Mouse (Mus musculus) forebrain, embryonic 12.5 days (tissue): ENCODE data around the gene Rapgef1. TPM values are rescaled to one million over a fixed set of nuclear protein-coding genes. Genes with fewer than 3 reads are reported as not detected.
"Not testable (repeated sequence)": the region's sequence is repeated elsewhere in the genome, so short reads cannot be mapped to it uniquely, and the experiment has no call there.

Experiments
- ATAC-seq: fragments of 200-750 bp; cut with Nextera tagmentation; 2 replicates; pipeline ENCODE4 v1.8.0; 2017; ENCODE audit warnings: moderate TSS enrichment; ENCODE audit not compliant: low FRiP score
- H3K27ac ChIP-seq: fragments of 300-500 bp; sonication (generic); 2 replicates; pipeline ENCODE4 v1.5.1; 2016; ENCODE audit warnings: mild to moderate bottlenecking
- H3K27me3 ChIP-seq: fragments of 300-500 bp; sonication (generic); 2 replicates; pipeline ENCODE4 v1.6.1; 2016; ENCODE audit warnings: mild to moderate bottlenecking
- H3K36me3 ChIP-seq: fragments of 300-500 bp; sonication (generic); replicated peaks from 2 replicates; pipeline ENCODE4 v1.6.1; 2016; ENCODE audit warnings: mild to moderate bottlenecking
- H3K4me1 ChIP-seq: fragments of 300-500 bp; sonication (generic); 2 replicates; pipeline ENCODE4 v1.6.1; 2016
- H3K4me2 ChIP-seq: fragments of 300-500 bp; sonication (generic); 2 replicates; pipeline ENCODE4 v1.6.1; 2016; ENCODE audit warnings: mild to moderate bottlenecking, moderate library complexity
- H3K4me3 ChIP-seq: fragments of 300-500 bp; sonication (generic); replicated peaks from 2 replicates; pipeline ENCODE4 v1.5.1; 2016; ENCODE audit warnings: mild to moderate bottlenecking
- H3K9ac ChIP-seq: fragments of 300-500 bp; sonication (generic); 2 replicates; pipeline ENCODE4 v1.6.1; 2016; ENCODE audit warnings: mild to moderate bottlenecking
- H3K9me3 ChIP-seq: fragments of 300-500 bp; sonication (generic); 2 replicates; pipeline ENCODE4 v1.6.1; 2016
- WGBS: fragments of 180-500 bp; shearing (Covaris S2); methylation state at CpG from one replicate; pipeline ENCODE4 v1.1.7; 2016; 5-methylcytosine and 5-hydroxymethylcytosine counted together
- polyA plus RNA-seq: library from polyadenylated mRNA; unstranded; fragments of >200 nt; fragmentation: Nextera tagmentation; extraction: Ambion mirVana; gene quantifications from 2 replicates; pipeline ENCODE4 v1.2.1, GENCODE M21; 2016

Rapgef1 gene
- polyA plus RNA-seq, 1 experiment from 2014 or later: 24.0 TPM

- Histone ChIP-seq H3K4me2 (no peak overlapping the region), H3K4me1 (no peaks in the 10 kb centered on the region), H3K27ac (no peak overlapping the region), H3K9ac (no peak overlapping the region), H3K4me3 (no peak overlapping the region), H3K27me3 (no peaks in the 10 kb centered on the region), H3K36me3 (peaks cover 93% of the 10 kb centered on the region), H3K9me3 (no peaks in the 10 kb centered on the region)
- ATAC-seq: no peak
- 92% methylated on average over 9 of the region's 9 CpGs for WGBS
Observed at GRCm38 (mm10) chr2:29703104-29704081, 83.9 kb downstream of the Rapgef1 start.

- Histone ChIP-seq H3K9me3 (no peaks in the 10 kb centered on the region), H3K27ac (no peak overlapping the region), H3K4me2 (no peak overlapping the region), H3K4me3 (no peak overlapping the region), H3K27me3 (no peaks in the 10 kb centered on the region), H3K4me1 (no peaks in the 10 kb centered on the region), H3K9ac (no peak overlapping the region), H3K36me3 (peaks cover 87% of the 10 kb centered on the region)
- no peak for ATAC-seq
- 87% methylated on average over 3 of the region's 3 CpGs for WGBS
Observed at GRCm38 (mm10) chr2:29705493-29705892, 86.0 kb downstream of the Rapgef1 start.

GRCm38 (mm10) chr2:29706726-29707620 is 87.5 kb downstream of the Rapgef1 start:
- Histone ChIP-seq H3K4me1 (no peaks in the 10 kb centered on the region), H3K9me3 (no peaks in the 10 kb centered on the region), H3K9ac (no peak overlapping the region), H3K4me3 (no peak overlapping the region), H3K4me2 (no peak overlapping the region), H3K27ac (no peak overlapping the region), H3K36me3 (peaks cover 86% of the 10 kb centered on the region), H3K27me3 (no peaks in the 10 kb centered on the region)
- no peak for ATAC-seq
- WGBS: 95% methylated on average over 18 of the region's 18 CpGs

- H3K4me1 ChIP-seq: no peaks in the 10 kb centered on the region
- peaks cover 80% of the 10 kb centered on the region for H3K36me3 ChIP-seq
- H3K4me2 ChIP-seq: no peak overlapping the region
- no peak for ATAC-seq
- H3K27me3 ChIP-seq: no peaks in the 10 kb centered on the region
- no peak overlapping the region for H3K9ac ChIP-seq
- WGBS: 83% methylated on average over 4 of the region's 4 CpGs
- no peak overlapping the region for H3K4me3 ChIP-seq
- no peak overlapping the region for H3K27ac ChIP-seq
- H3K9me3 ChIP-seq: no peaks in the 10 kb centered on the region
Observed at GRCm38 (mm10) chr2:29707731-29708130, 88.2 kb downstream of the Rapgef1 start.

GRCm38 (mm10) chr2:29708209-29708608 is 88.7 kb downstream of the Rapgef1 start:
- H3K9me3 ChIP-seq, H3K9ac ChIP-seq, H3K4me3 ChIP-seq, H3K27ac ChIP-seq, H3K27me3 ChIP-seq, H3K4me2 ChIP-seq, H3K4me1 ChIP-seq, ATAC-seq: not testable (repeated sequence)
- 91% methylated on average over 4 of the region's 4 CpGs for WGBS
- peaks cover 76% of the 10 kb centered on the region for H3K36me3 ChIP-seq

GRCm38 (mm10) chr2:29711038-29711437 is 91.5 kb downstream of the Rapgef1 start:
- Histone ChIP-seq H3K4me3 (no peak overlapping the region), H3K36me3 (peaks cover 63% of the 10 kb centered on the region), H3K4me1 (no peaks in the 10 kb centered on the region), H3K27me3 (no peaks in the 10 kb centered on the region), H3K9me3 (no peaks in the 10 kb centered on the region), H3K27ac (no peak overlapping the region), H3K9ac (no peak overlapping the region), H3K4me2 (no peak overlapping the region)
- WGBS: 66% methylated on average over 3 of the region's 3 CpGs
- no peak for ATAC-seq

- H3K36me3 ChIP-seq: peaks cover 55% of the 10 kb centered on the region
- 92% methylated on average over 5 of the region's 5 CpGs for WGBS
- no peak overlapping the region for H3K4me3 ChIP-seq
- ATAC-seq: no peak
- H3K4me2 ChIP-seq: no peak overlapping the region
- H3K27ac ChIP-seq: no peak overlapping the region
- H3K4me1 ChIP-seq: no peaks in the 10 kb centered on the region
- no peaks in the 10 kb centered on the region for H3K9me3 ChIP-seq
- no peak overlapping the region for H3K9ac ChIP-seq
- no peaks in the 10 kb centered on the region for H3K27me3 ChIP-seq
Observed at GRCm38 (mm10) chr2:29711877-29712276, 92.4 kb downstream of the Rapgef1 start.

GRCm38 (mm10) chr2:29713501-29713900 is 94.0 kb downstream of the Rapgef1 start:
- no peak for ATAC-seq
- 71% methylated on average over 2 of the region's 2 CpGs for WGBS
- H3K36me3 ChIP-seq: peaks cover 48% of the 10 kb centered on the region

GRCm38 (mm10) chr2:29714127-29714526 is 94.6 kb downstream of the Rapgef1 start:
- peaks cover 47% of the 10 kb centered on the region for H3K36me3 ChIP-seq
- no peak for ATAC-seq
- no peak overlapping the region for H3K4me3 ChIP-seq
- H3K9me3 ChIP-seq: no peaks in the 10 kb centered on the region
- H3K9ac ChIP-seq: no peak overlapping the region
- 96% methylated on average over 5 of the region's 5 CpGs for WGBS
- no peaks in the 10 kb centered on the region for H3K4me1 ChIP-seq
- H3K27me3 ChIP-seq: no peaks in the 10 kb centered on the region
- no peak overlapping the region for H3K27ac ChIP-seq
- no peak overlapping the region for H3K4me2 ChIP-seq

More at GRCm38 (mm10) chr2:29713501-29713900, 94.0 kb downstream of the Rapgef1 start:
- H3K9me3 ChIP-seq: no peaks in the 10 kb centered on the region
- no peak overlapping the region for H3K9ac ChIP-seq
- H3K4me3 ChIP-seq: no peak overlapping the region
- no peak overlapping the region for H3K27ac ChIP-seq
- no peaks in the 10 kb centered on the region for H3K27me3 ChIP-seq
- H3K4me2 ChIP-seq: no peak overlapping the region
- no peaks in the 10 kb centered on the region for H3K4me1 ChIP-seq

GRCm38 (mm10) chr2:29716143-29716542 is 96.6 kb downstream of the Rapgef1 start:
- 49% methylated on average over 7 of the region's 7 CpGs for WGBS
- H3K9ac ChIP-seq: no peak overlapping the region
- ATAC-seq: no peak
- no peak overlapping the region; the same call in 1 of the 2 replicates for H3K27ac ChIP-seq
- peaks cover 49% of the 10 kb centered on the region for H3K36me3 ChIP-seq
- H3K4me2 ChIP-seq: no peak overlapping the region
- no peaks in the 10 kb centered on the region for H3K4me1 ChIP-seq
- H3K27me3 ChIP-seq: no peaks in the 10 kb centered on the region
- H3K9me3 ChIP-seq: no peaks in the 10 kb centered on the region
- H3K4me3 ChIP-seq: no peak overlapping the region

GRCm38 (mm10) chr2:29716691-29717090 is 97.2 kb downstream of the Rapgef1 start:
- no peak for ATAC-seq
- WGBS: 21% methylated on average over 6 of the region's 6 CpGs
- no peak overlapping the region for H3K4me3 ChIP-seq
- H3K9ac ChIP-seq: no peak overlapping the region
- H3K4me2 ChIP-seq: no peak overlapping the region
- H3K36me3 ChIP-seq: peaks cover 49% of the 10 kb centered on the region
- no peaks in the 10 kb centered on the region for H3K4me1 ChIP-seq
- H3K27ac ChIP-seq: no peak overlapping the region; the same call in 1 of the 2 replicates
- H3K27me3 ChIP-seq: no peaks in the 10 kb centered on the region
- no peaks in the 10 kb centered on the region for H3K9me3 ChIP-seq

- Histone ChIP-seq H3K4me2 (no peak overlapping the region), H3K27ac (no peak overlapping the region), H3K9me3 (no peaks in the 10 kb centered on the region), H3K9ac (no peak overlapping the region), H3K36me3 (peaks cover 59% of the 10 kb centered on the region), H3K4me3 (no peak overlapping the region), H3K27me3 (no peaks in the 10 kb centered on the region), H3K4me1 (no peaks in the 10 kb centered on the region)
- ATAC-seq: no peak
- WGBS: 92% methylated on average over 5 of the region's 5 CpGs
Observed at GRCm38 (mm10) chr2:29718581-29718980, 99.1 kb downstream of the Rapgef1 start.
